Mouse (Mus musculus): ENCODE data around the gene Pde8b. TPM values are rescaled to one million over a fixed set of nuclear protein-coding genes. Genes with fewer than 3 reads are reported as not detected.

Pde8b gene
- polyA plus RNA-seq, 1 experiment: 24.2 TPM

- DNase-seq: no peak
These were observed 77.8 kb downstream of the Pde8b start for GRCm38 (mm10) chr13:95172346-95172745.

GRCm38 (mm10) chr13:95160211-95160610, 89.9 kb downstream of the Pde8b start:
- H3K4me1 ChIP-seq (ENCODE audit: control insufficient read depth, insufficient read depth, low read length): no peaks in the 10 kb centered on the region
- no peaks in the 10 kb centered on the region for H3K27me3 ChIP-seq (ENCODE audit: control insufficient read depth, insufficient read depth, low read length)
- WGBS: 90% methylated on average over 3 of the region's 3 CpGs
- H3K4me3 ChIP-seq (replicated peaks; ENCODE audit: insufficient read depth, low read depth, low read length): no peak overlapping the region
- TF ChIP-seq CTCF (IDR thresholded peaks at IDR 0.05; ENCODE audit: borderline replicate concordance, insufficient read depth, low read depth, low read length) (no peak), POLR2A (IDR thresholded peaks at IDR 0.05; ENCODE audit: borderline replicate concordance, insufficient read depth, low read length) (no peak)
- DNase-seq: no peak
- H3K27ac ChIP-seq (ENCODE audit: insufficient read depth, low read length): no peak overlapping the region

More at GRCm38 (mm10) chr13:95172346-95172745, 77.8 kb downstream of the Pde8b start:
- Histone ChIP-seq H3K27ac (ENCODE audit: insufficient read depth, low read length) (no peak overlapping the region), H3K4me1 (ENCODE audit: control insufficient read depth, insufficient read depth, low read length) (no peaks in the 10 kb centered on the region), H3K27me3 (ENCODE audit: control insufficient read depth, insufficient read depth, low read length) (no peaks in the 10 kb centered on the region), H3K4me3 (replicated peaks; ENCODE audit: insufficient read depth, low read depth, low read length) (no peak overlapping the region)
- TF ChIP-seq CTCF (IDR thresholded peaks at IDR 0.05; ENCODE audit: borderline replicate concordance, insufficient read depth, low read depth, low read length): no peak
- no peak for TF ChIP-seq POLR2A (IDR thresholded peaks at IDR 0.05; ENCODE audit: borderline replicate concordance, insufficient read depth, low read length)
- WGBS: 82% methylated on average over 4 of the region's 4 CpGs

GRCm38 (mm10) chr13:95158986-95159385, 91.2 kb downstream of the Pde8b start:
- H3K27ac ChIP-seq (ENCODE audit: insufficient read depth, low read length): no peak overlapping the region

GRCm38 (mm10) chr13:95144746-95145145, 105.4 kb downstream of the Pde8b start:
- H3K27me3 ChIP-seq (ENCODE audit: control insufficient read depth, insufficient read depth, low read length): no peaks in the 10 kb centered on the region; the same call in 1 of the 2 replicates
- peak in 1 of 2 experiments; percentile 4 for DNase-seq
- TF ChIP-seq CTCF (IDR thresholded peaks at IDR 0.05; ENCODE audit: borderline replicate concordance, insufficient read depth, low read depth, low read length) (no peak), POLR2A (IDR thresholded peaks at IDR 0.05; ENCODE audit: borderline replicate concordance, insufficient read depth, low read length) (no peak)
- no peak overlapping the region for H3K4me3 ChIP-seq (replicated peaks; ENCODE audit: insufficient read depth, low read depth, low read length)
- no peak overlapping the region for H3K27ac ChIP-seq (ENCODE audit: insufficient read depth, low read length)
- no peaks in the 10 kb centered on the region for H3K4me1 ChIP-seq (ENCODE audit: control insufficient read depth, insufficient read depth, low read length)

More at GRCm38 (mm10) chr13:95158986-95159385, 91.2 kb downstream of the Pde8b start:
- TF ChIP-seq POLR2A (IDR thresholded peaks at IDR 0.05; ENCODE audit: borderline replicate concordance, insufficient read depth, low read length) (no peak), CTCF (IDR thresholded peaks at IDR 0.05; ENCODE audit: borderline replicate concordance, insufficient read depth, low read depth, low read length) (no peak)
- no peak overlapping the region for H3K4me3 ChIP-seq (replicated peaks; ENCODE audit: insufficient read depth, low read depth, low read length)
- no peaks in the 10 kb centered on the region for H3K27me3 ChIP-seq (ENCODE audit: control insufficient read depth, insufficient read depth, low read length)
- H3K4me1 ChIP-seq (ENCODE audit: control insufficient read depth, insufficient read depth, low read length): no peaks in the 10 kb centered on the region
- no peak for DNase-seq
- 88% methylated on average over 7 of the region's 7 CpGs for WGBS

- Histone ChIP-seq H3K4me3 (replicated peaks; ENCODE audit: insufficient read depth, low read depth, low read length) (no peak overlapping the region), H3K27me3 (ENCODE audit: control insufficient read depth, insufficient read depth, low read length) (no peaks in the 10 kb centered on the region; the same call in 1 of the 2 replicates), H3K27ac (ENCODE audit: insufficient read depth, low read length) (no peak overlapping the region), H3K4me1 (ENCODE audit: control insufficient read depth, insufficient read depth, low read length) (no peaks in the 10 kb centered on the region)
- 83% methylated on average over 4 of the region's 4 CpGs for WGBS
- TF ChIP-seq POLR2A (IDR thresholded peaks at IDR 0.05; ENCODE audit: borderline replicate concordance, insufficient read depth, low read length) (no peak), CTCF (IDR thresholded peaks at IDR 0.05; ENCODE audit: borderline replicate concordance, insufficient read depth, low read depth, low read length) (no peak)
- DNase-seq: no peak
These were observed 109.6 kb downstream of the Pde8b start for GRCm38 (mm10) chr13:95140460-95141079.

- TF ChIP-seq CTCF (IDR thresholded peaks at IDR 0.05; ENCODE audit: borderline replicate concordance, insufficient read depth, low read depth, low read length) (no peak), POLR2A (IDR thresholded peaks at IDR 0.05; ENCODE audit: borderline replicate concordance, insufficient read depth, low read length) (no peak)
- 79% methylated on average over 7 of the region's 7 CpGs for WGBS
- no peak overlapping the region for H3K27ac ChIP-seq (ENCODE audit: insufficient read depth, low read length)
These were observed 114.6 kb downstream of the Pde8b start for GRCm38 (mm10) chr13:95135326-95136150.

GRCm38 (mm10) chr13:95131848-95132247, 118.3 kb downstream of the Pde8b start:
- DNase-seq: peak in 1 of 2 experiments; percentile 3
- Histone ChIP-seq H3K27me3 (ENCODE audit: control insufficient read depth, insufficient read depth, low read length) (no peaks in the 10 kb centered on the region), H3K4me3 (replicated peaks; ENCODE audit: insufficient read depth, low read depth, low read length) (no peak overlapping the region), H3K4me1 (ENCODE audit: control insufficient read depth, insufficient read depth, low read length) (no peaks in the 10 kb centered on the region), H3K27ac (ENCODE audit: insufficient read depth, low read length) (no peak overlapping the region)
- no peak for TF ChIP-seq CTCF (IDR thresholded peaks at IDR 0.05; ENCODE audit: borderline replicate concordance, insufficient read depth, low read depth, low read length)
- no peak for TF ChIP-seq POLR2A (IDR thresholded peaks at IDR 0.05; ENCODE audit: borderline replicate concordance, insufficient read depth, low read length)
- 9% methylated on average over 4 of the region's 4 CpGs for WGBS

More at GRCm38 (mm10) chr13:95135326-95136150, 114.6 kb downstream of the Pde8b start:
- Histone ChIP-seq H3K4me1 (ENCODE audit: control insufficient read depth, insufficient read depth, low read length) (no peaks in the 10 kb centered on the region), H3K4me3 (replicated peaks; ENCODE audit: insufficient read depth, low read depth, low read length) (no peak overlapping the region), H3K27me3 (ENCODE audit: control insufficient read depth, insufficient read depth, low read length) (no peaks in the 10 kb centered on the region)
- DNase-seq: no peak
